In genomic region chr11:110470561-110471273, GRCm38 (mm10) we compare ENCODE assay signal across 21 mouse cellular contexts.
DNase-seq lines count a peak whose midpoint lies in the region; ATAC-seq lines count a peak whose summit lies in the region.
"Had no signal": no experiment of that assay in that cellular context is flagged by ENCODE, and none has a peak within 500 bp of the region (broad histone marks: within the 10 kb centered on the region; RNA-seq: fewer than 3 reads in every experiment).

No protein-coding gene starts in this region.

- H3K9ac ChIP-seq in intestine, embryonic 14.5 days (ENCODE audit: low read length): no peak overlapping the region
- no peak overlapping the region for H3K9ac ChIP-seq in intestine, embryonic 15.5 days
- H3K9ac ChIP-seq: embryonic facial prominence, embryonic 12.5 days; heart, embryonic 15.5 days; hindbrain, embryonic 14.5 days had no signal

- no peaks in the 10 kb centered on the region for H3K36me3 ChIP-seq in intestine, embryonic 14.5 days (ENCODE audit: control insufficient read depth, insufficient read depth, low read length)
- no peaks in the 10 kb centered on the region for H3K36me3 ChIP-seq in intestine, embryonic 15.5 days
- H3K36me3 ChIP-seq: embryonic facial prominence, embryonic 12.5 days; G1E; heart, embryonic 15.5 days; hindbrain, embryonic 10.5 days had no signal

- no peak overlapping the region for H3K4me2 ChIP-seq in intestine, embryonic 14.5 days (ENCODE audit: low read length)
- H3K4me2 ChIP-seq in intestine, embryonic 15.5 days (replicated peaks): no peak overlapping the region
- H3K4me2 ChIP-seq: embryonic facial prominence, embryonic 12.5 days; heart, embryonic 11.5 days; heart, embryonic 15.5 days; hindbrain, embryonic 14.5 days had no signal

- WGBS in intestine, embryonic 14.5 days: 84% methylated on average over 8 of the region's 8 CpGs
- WGBS in intestine, embryonic 15.5 days: 81% methylated on average over 8 of the region's 8 CpGs

- no peaks in the 10 kb centered on the region for H3K27me3 ChIP-seq in intestine, embryonic 14.5 days (replicated peaks; ENCODE audit: control insufficient read depth, insufficient read depth, low read length)
- no peaks in the 10 kb centered on the region for H3K27me3 ChIP-seq in intestine, embryonic 15.5 days (replicated peaks)
- H3K27me3 ChIP-seq: embryonic facial prominence, embryonic 12.5 days; heart, embryonic 15.5 days had no signal

- H3K27ac ChIP-seq in intestine, embryonic 14.5 days (ENCODE audit: low read depth): no peak overlapping the region
- H3K27ac ChIP-seq in intestine, embryonic 15.5 days: no peak overlapping the region
- H3K27ac ChIP-seq: embryonic facial prominence, embryonic 12.5 days; heart, adult 2 months; heart, embryonic 15.5 days; hindbrain, embryonic 10.5 days; hindbrain, embryonic 14.5 days had no signal

- ATAC-seq in intestine, embryonic 14.5 days (replicated peaks; ENCODE audit: low FRiP score, low TSS enrichment, low read depth): no peak
- ATAC-seq in intestine, embryonic 15.5 days: no peak
- ATAC-seq: CD4-positive, CD25-positive, alpha-beta regulatory T cell, adult 4 months; forebrain, embryonic 16.5 days had no signal

- no peaks in the 10 kb centered on the region for H3K4me1 ChIP-seq in intestine, embryonic 14.5 days (replicated peaks; ENCODE audit: control insufficient read depth, insufficient read depth, low read length)
- H3K4me1 ChIP-seq in intestine, embryonic 15.5 days (replicated peaks): no peaks in the 10 kb centered on the region
- H3K4me1 ChIP-seq: embryonic facial prominence, embryonic 12.5 days; heart, embryonic 15.5 days; hindbrain, embryonic 10.5 days had no signal

- no peaks in the 10 kb centered on the region for H3K9me3 ChIP-seq in intestine, embryonic 14.5 days (ENCODE audit: control insufficient read depth, low read length)
- no peaks in the 10 kb centered on the region for H3K9me3 ChIP-seq in intestine, embryonic 15.5 days
- H3K9me3 ChIP-seq: embryonic facial prominence, embryonic 12.5 days; heart, embryonic 15.5 days; hindbrain, embryonic 10.5 days had no signal

- peak; percentile 26 for DNase-seq in adrenal gland, adult 2 months
- DNase-seq in adrenal gland, adult (ENCODE audit: inconsistent age in 2 of 2, low spot score in 1 of 2): no peak
- DNase-seq in intestine, embryonic 14.5 days (ENCODE audit: low spot score): peak; percentile 1
- peak; percentile 16 to 69 for DNase-seq in left cerebral cortex, postnatal 25 days (ENCODE audit: low spot score in 2 of 2)
- DNase-seq in left cerebral cortex, postnatal 36 days (ENCODE audit: low spot score in 2 of 2): no peak
- DNase-seq in cerebellum, adult 9-10 months: no peak
- DNase-seq: adrenal gland, postnatal 25 days; B cell, adult 2 months; cerebellum, adult 2 months; cerebellum, postnatal 14 days; heart, adult 2 months; heart, postnatal 14 days had no signal

- H3K4me3 ChIP-seq in intestine, embryonic 14.5 days (ENCODE audit: low read depth, low read length): no peak overlapping the region
- H3K4me3 ChIP-seq in intestine, embryonic 15.5 days (replicated peaks): no peak overlapping the region
- H3K4me3 ChIP-seq: embryonic facial prominence, embryonic 12.5 days; heart, adult 2 months; heart, embryonic 15.5 days; hindbrain, embryonic 10.5 days had no signal

- intact Hi-C loops in left cerebral cortex, postnatal 25 days (cut with DNase I): no loop called here
- intact Hi-C loops in left cerebral cortex, postnatal 36 days (cut with DNase I): no loop called here

Comparison
In these comparisons a context has a peak if more than half of its experiments do, and no peak if none do; other contexts are left out.
1. DNase-seq: peak in adrenal gland, adult 2 months (single experiment), intestine, embryonic 14.5 days (single experiment) and left cerebral cortex, postnatal 25 days (2 of 2); none in adrenal gland, adult (0 of 2), left cerebral cortex, postnatal 36 days (0 of 2) and cerebellum, adult 9-10 months (single experiment).